Mouse (Mus musculus): ENCODE results near the gene Dennd5a.
"Not testable (repeated sequence)": the region's sequence is repeated elsewhere in the genome, so short reads cannot be mapped to it uniquely, and the experiment has no call there.

Dennd5a gene

GRCm38 (mm10) chr7:109959716-109960612 lies at the start of gene Dennd5a:
Dennd5a (minus strand) TSS chr7:109960470.
- DNase-seq (ENCODE audit: low spot score) = peak; percentile 60

GRCm38 (mm10) chr7:110009084-110009483 lies 48.8 kb upstream of the Dennd5a start:
- DNase-seq (ENCODE audit: low spot score) = no peak

- DNase-seq (ENCODE audit: low spot score) = no peak
These were observed 48.2 kb upstream of the Dennd5a start for GRCm38 (mm10) chr7:110008513-110008912.

- DNase-seq (ENCODE audit: low spot score) = no peak
These were observed 46.4 kb upstream of the Dennd5a start for GRCm38 (mm10) chr7:110006471-110007195.

- no peak for DNase-seq (ENCODE audit: low spot score)
These were observed 45.7 kb upstream of the Dennd5a start for GRCm38 (mm10) chr7:110005976-110006375.

GRCm38 (mm10) chr7:110002968-110003367 lies 42.7 kb upstream of the Dennd5a start:
- DNase-seq (ENCODE audit: low spot score) = peak; percentile 25

- DNase-seq (ENCODE audit: low spot score) = no peak
These were observed 41.8 kb upstream of the Dennd5a start for GRCm38 (mm10) chr7:110002092-110002491.

- DNase-seq (ENCODE audit: low spot score) = peak; percentile 11
These were observed 38.1 kb upstream of the Dennd5a start for GRCm38 (mm10) chr7:109998388-109998787.

- DNase-seq (ENCODE audit: low spot score) = peak; percentile 8
These were observed 33.1 kb upstream of the Dennd5a start for GRCm38 (mm10) chr7:109993157-109993959.

- DNase-seq (ENCODE audit: low spot score) = no peak
These were observed 31.0 kb upstream of the Dennd5a start for GRCm38 (mm10) chr7:109991286-109991685.

GRCm38 (mm10) chr7:109986775-109987174 lies 26.5 kb upstream of the Dennd5a start, which contains the start of gene Tmem41b:
Tmem41b (minus strand) TSS chr7:109986929.
- DNase-seq (ENCODE audit: low spot score) = not testable (repeated sequence)

GRCm38 (mm10) chr7:109986133-109986669 lies 25.9 kb upstream of the Dennd5a start:
- peak; percentile 98 for DNase-seq (ENCODE audit: low spot score)

- DNase-seq (ENCODE audit: low spot score) = peak; percentile 10
These were observed 25.4 kb upstream of the Dennd5a start for GRCm38 (mm10) chr7:109985661-109986132.

- not testable (repeated sequence) for DNase-seq (ENCODE audit: low spot score)
These were observed 24.3 kb upstream of the Dennd5a start for GRCm38 (mm10) chr7:109984608-109985007.

GRCm38 (mm10) chr7:109977131-109977530 lies 16.9 kb upstream of the Dennd5a start:
- DNase-seq (ENCODE audit: low spot score) = not testable (repeated sequence)

GRCm38 (mm10) chr7:109975966-109976715 lies 15.9 kb upstream of the Dennd5a start:
- no peak for DNase-seq (ENCODE audit: low spot score)

- DNase-seq (ENCODE audit: low spot score) = no peak
These were observed 9.3 kb upstream of the Dennd5a start for GRCm38 (mm10) chr7:109969542-109969941.

- no peak for DNase-seq (ENCODE audit: low spot score)
These were observed 8.7 kb upstream of the Dennd5a start for GRCm38 (mm10) chr7:109968924-109969450.

- no peak for DNase-seq (ENCODE audit: low spot score)
These were observed 7.7 kb upstream of the Dennd5a start for GRCm38 (mm10) chr7:109967805-109968579.

GRCm38 (mm10) chr7:109965658-109966057 lies 5.4 kb upstream of the Dennd5a start:
- no peak for DNase-seq (ENCODE audit: low spot score)

Data from ovary, adult 18-20 months (tissue).